Mouse (Mus musculus) left cerebral cortex, adult 8-10 months (tissue): Measurements from ENCODE around the gene Tdpoz5. TPM values are rescaled to one million over a fixed set of nuclear protein-coding genes. Genes with fewer than 3 reads are reported as not detected.
"Not testable (repeated sequence)": the region's sequence is repeated elsewhere in the genome, so short reads cannot be mapped to it uniquely, and the experiment has no call there.

Source experiments
- DNase-seq, 2 experiments: peaks; one replicate each; pipeline ENCODE4 v3.0.0; 2022; ENCODE audit warnings: low spot score in 2 of 2
- total RNA-seq, 4 experiments: library from RNA; stranded (reverse); gene quantifications; 2 replicates each; pipeline ENCODE4 v1.2.4; 2022

Tdpoz5 gene
- not detected for total RNA-seq

DNA sequence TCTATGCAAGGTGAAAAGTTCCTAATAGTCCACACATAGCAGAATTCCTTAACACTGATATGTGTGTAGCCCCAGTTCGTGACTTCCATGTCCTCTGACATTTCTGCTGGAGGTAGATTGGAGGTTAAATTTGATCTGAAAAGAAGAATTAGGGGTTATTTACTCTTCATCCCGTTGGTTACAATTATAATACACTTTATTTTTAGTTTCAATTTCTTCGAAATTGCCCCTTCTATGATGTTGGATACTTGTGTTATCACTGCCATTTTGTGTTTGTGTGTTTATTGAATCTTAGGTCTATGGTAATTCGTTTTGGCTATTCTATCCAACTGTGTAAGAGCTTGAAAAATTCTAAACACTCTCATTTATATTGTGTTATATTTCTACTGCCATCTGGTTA, at the start of gene Tdpoz5:
Tdpoz5 (minus strand) TSS at position 101 of the 400 bp plus-strand sequence.
- DNase-seq = not testable (repeated sequence)

DNA sequence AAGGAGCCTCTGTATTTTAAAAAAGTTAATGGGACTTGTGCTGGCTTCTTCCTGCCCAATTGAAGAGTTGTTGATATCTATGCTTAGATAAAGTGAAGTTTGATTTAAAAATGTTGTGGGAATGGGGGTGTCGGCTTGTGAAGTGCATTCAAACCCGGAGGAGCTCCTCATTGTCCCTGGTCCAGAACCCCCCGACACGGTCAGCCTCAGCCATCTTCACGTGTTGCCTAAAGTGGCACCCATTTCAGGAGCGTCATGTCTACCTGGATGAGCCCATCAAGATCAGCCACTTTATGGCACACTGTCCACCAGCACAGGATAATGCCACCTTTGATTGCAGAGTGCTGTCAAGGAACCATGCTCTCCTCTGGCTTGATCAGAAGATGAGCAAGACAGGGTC, 7.8 kb upstream of the Tdpoz5 start:
- not testable (repeated sequence) for DNase-seq

DNA sequence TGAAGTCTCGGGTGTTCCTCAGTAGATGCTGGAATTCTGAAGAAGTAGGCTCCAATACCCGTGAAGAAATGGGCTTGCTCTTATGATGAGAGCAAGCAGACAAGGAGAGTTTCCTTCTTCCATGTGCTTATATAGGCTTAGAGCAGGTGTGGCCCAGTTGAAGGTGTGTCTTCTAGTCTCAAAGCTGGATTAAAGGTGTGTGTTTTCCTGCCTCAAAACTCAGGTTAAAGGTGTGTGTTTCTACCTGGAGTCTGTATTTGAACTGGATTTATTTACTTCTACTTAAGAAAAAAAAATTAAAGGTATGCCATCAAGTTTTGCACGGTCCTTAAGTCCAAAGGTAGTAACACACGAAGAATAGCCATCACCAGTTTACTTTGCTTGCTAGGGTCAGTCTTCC, 17.7 kb downstream of the Tdpoz5 start, which contains the start of gene Gm9117:
Gm9117 (minus strand) TSS at position 101 of the 400 bp plus-strand sequence.
- DNase-seq = not testable (repeated sequence)

DNA sequence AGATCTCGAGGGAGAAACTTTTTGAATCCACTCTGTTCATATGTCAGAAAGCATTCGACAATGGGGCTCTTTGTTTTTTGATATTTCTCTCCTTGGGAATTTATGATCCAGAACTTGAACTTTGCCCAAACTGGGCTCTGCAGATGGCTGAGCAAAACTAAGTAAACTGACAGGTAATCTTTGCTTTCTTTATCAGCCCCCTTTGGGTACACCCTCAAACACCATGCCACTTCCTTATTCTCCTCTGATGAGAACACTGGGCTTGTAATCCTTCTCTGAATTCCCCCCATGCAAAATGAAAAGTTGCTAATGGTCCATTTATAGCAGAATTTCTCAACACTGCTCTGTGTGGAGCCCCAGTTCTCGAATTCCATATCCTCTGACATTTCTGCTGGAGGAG, 22.7 kb downstream of the Tdpoz5 start:
- DNase-seq = not testable (repeated sequence)

Other genes with a start within 250 kb of the Tdpoz5 start
- gene Gm5773, start 188.3 kb downstream of the Tdpoz5 start, total RNA-seq = not detected
- gene Tdpoz4, start 164.9 kb downstream of the Tdpoz5 start, total RNA-seq = not detected
- gene Tdpoz3, start 135.3 kb downstream of the Tdpoz5 start, total RNA-seq = not detected
- not detected for gene Gm9117, start 17.8 kb downstream of the Tdpoz5 start, total RNA-seq
- gene Gm9125, start 93.6 kb upstream of the Tdpoz5 start, total RNA-seq = not detected
- gene Gm10697, start 111.3 kb upstream of the Tdpoz5 start, total RNA-seq = not detected
- not detected for gene Gm10696, start 216.9 kb upstream of the Tdpoz5 start, total RNA-seq
- gene Gm5286, start 235.4 kb upstream of the Tdpoz5 start, total RNA-seq = not detected